Mouse (Mus musculus): ENCODE measurements at regions not wholly inside any gene's neighbourhood (a gene's known extent, or its start where the extent isn't known, plus 50 kb on each side); places are given as distances from the start of the nearest gene placed in this dataset.
"Not testable (repeated sequence)": the region's sequence is repeated elsewhere in the genome, so short reads cannot be mapped to it uniquely, and the experiment has no call there.

GRCm38 (mm10) chr15:19980625-19981024 lies 468.4 kb upstream of the Cdh12 start:
- not testable (repeated sequence) for H3K36me3 ChIP-seq (ENCODE audit: control insufficient read depth, insufficient read depth, low read length); DNase-seq (ENCODE audit: low spot score, missing footprints); H3K4me2 ChIP-seq; H3K4me3 ChIP-seq (ENCODE audit: low read depth, low read length); H3K27me3 ChIP-seq (ENCODE audit: control insufficient read depth, insufficient read depth, low read length); H3K4me1 ChIP-seq (ENCODE audit: control insufficient read depth, insufficient read depth, low read length); H3K9me3 ChIP-seq (ENCODE audit: control insufficient read depth, low read length); H3K27ac ChIP-seq (ENCODE audit: low read depth, low read length); H3K9ac ChIP-seq (ENCODE audit: low read length); ATAC-seq (ENCODE audit: low FRiP score)

- H3K4me1 ChIP-seq (ENCODE audit: control insufficient read depth, insufficient read depth, low read length); H3K4me3 ChIP-seq (ENCODE audit: low read depth, low read length); H3K27ac ChIP-seq (ENCODE audit: low read depth, low read length); ATAC-seq (ENCODE audit: low FRiP score); H3K9me3 ChIP-seq (ENCODE audit: control insufficient read depth, low read length); H3K36me3 ChIP-seq (ENCODE audit: control insufficient read depth, insufficient read depth, low read length); H3K9ac ChIP-seq (ENCODE audit: low read length); H3K27me3 ChIP-seq (ENCODE audit: control insufficient read depth, insufficient read depth, low read length); H3K4me2 ChIP-seq: not testable (repeated sequence)
- DNase-seq (ENCODE audit: low spot score, missing footprints), result peak; percentile 41
- WGBS, result 77% methylated on average over 2 of the region's 2 CpGs
These were observed 464.1 kb upstream of the Cdh12 start for GRCm38 (mm10) chr15:19985001-19985400.

DNA sequence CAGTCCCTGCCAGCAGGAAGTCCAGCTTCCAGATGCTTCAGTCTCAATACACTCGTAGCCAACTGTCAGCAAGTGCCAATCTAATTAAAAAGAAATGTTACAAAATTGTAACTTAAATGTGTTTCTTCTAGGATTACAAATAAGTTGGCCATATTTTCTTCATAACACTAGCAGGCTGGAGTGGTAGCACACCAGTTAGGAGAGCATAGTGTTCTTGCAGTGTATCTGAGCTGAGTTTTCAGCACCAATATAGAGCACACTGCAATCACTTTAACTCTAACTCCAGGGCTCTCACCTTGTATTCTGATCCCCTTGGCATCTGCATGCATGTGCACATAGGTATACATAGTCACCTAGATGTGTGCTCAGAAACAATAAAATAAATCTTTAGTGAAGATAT lies 417.3 kb upstream of the Cdh12 start:
- DNase-seq (ENCODE audit: low spot score, missing footprints) (no peak), ATAC-seq (ENCODE audit: low FRiP score) (no peak)
- H3K4me2 ChIP-seq, result no peak overlapping the region
- no peaks in the 10 kb centered on the region for H3K27me3 ChIP-seq (ENCODE audit: control insufficient read depth, insufficient read depth, low read length)
- no peak overlapping the region for H3K4me3 ChIP-seq (ENCODE audit: low read depth, low read length)
- no peaks in the 10 kb centered on the region for H3K4me1 ChIP-seq (ENCODE audit: control insufficient read depth, insufficient read depth, low read length)
- 90% methylated on average over 1 of the region's 1 CpGs for WGBS
- H3K9ac ChIP-seq (ENCODE audit: low read length), result no peak overlapping the region
- no peaks in the 10 kb centered on the region for H3K36me3 ChIP-seq (ENCODE audit: control insufficient read depth, insufficient read depth, low read length)
- H3K9me3 ChIP-seq (ENCODE audit: control insufficient read depth, low read length), result no peaks in the 10 kb centered on the region
- H3K27ac ChIP-seq (ENCODE audit: low read depth, low read length), result no peak overlapping the region

DNA sequence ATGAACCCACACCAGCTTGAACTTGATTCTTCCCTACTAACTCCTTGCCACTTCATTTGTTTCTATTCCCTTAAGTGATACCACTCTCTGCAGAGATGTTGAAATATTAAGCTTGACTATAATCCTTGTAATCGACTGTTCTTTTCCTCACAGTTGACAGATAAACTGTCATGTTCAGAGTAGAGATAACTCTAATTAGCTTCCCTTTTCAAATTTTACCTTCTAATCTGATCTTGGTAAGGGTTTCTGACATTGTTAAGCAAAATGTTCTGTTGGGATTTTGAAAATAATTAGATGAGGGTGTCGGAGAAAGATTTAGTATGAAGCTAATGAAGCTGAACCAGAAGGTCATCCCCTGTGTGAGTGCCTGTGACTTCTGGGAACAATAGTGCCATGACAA lies 414.7 kb upstream of the Cdh12 start:
- Histone ChIP-seq H3K9me3 (ENCODE audit: control insufficient read depth, low read length) (no peaks in the 10 kb centered on the region), H3K27me3 (ENCODE audit: control insufficient read depth, insufficient read depth, low read length) (no peaks in the 10 kb centered on the region), H3K27ac (ENCODE audit: low read depth, low read length) (no peak overlapping the region), H3K4me2 (no peak overlapping the region), H3K4me1 (ENCODE audit: control insufficient read depth, insufficient read depth, low read length) (no peaks in the 10 kb centered on the region), H3K9ac (ENCODE audit: low read length) (no peak overlapping the region), H3K4me3 (ENCODE audit: low read depth, low read length) (no peak overlapping the region), H3K36me3 (ENCODE audit: control insufficient read depth, insufficient read depth, low read length) (no peaks in the 10 kb centered on the region)
- 91% methylated on average over 2 of the region's 2 CpGs for WGBS
- DNase-seq (ENCODE audit: low spot score, missing footprints), result no peak
- ATAC-seq (ENCODE audit: low FRiP score), result no peak

GRCm38 (mm10) chr15:20038550-20039435 lies 410.3 kb upstream of the Cdh12 start:
- H3K36me3 ChIP-seq (ENCODE audit: control insufficient read depth, insufficient read depth, low read length), result no peaks in the 10 kb centered on the region
- no peaks in the 10 kb centered on the region for H3K27me3 ChIP-seq (ENCODE audit: control insufficient read depth, insufficient read depth, low read length)
- no peak for DNase-seq (ENCODE audit: low spot score, missing footprints)
- ATAC-seq (ENCODE audit: low FRiP score), result no peak
- whole genome bisulfite sequencing, result 81% methylated on average over 2 of the region's 2 CpGs
- H3K4me2 ChIP-seq, result no peak overlapping the region
- H3K4me1 ChIP-seq (ENCODE audit: control insufficient read depth, insufficient read depth, low read length), result no peaks in the 10 kb centered on the region
- H3K27ac ChIP-seq (ENCODE audit: low read depth, low read length), result no peak overlapping the region
- H3K4me3 ChIP-seq (ENCODE audit: low read depth, low read length), result no peak overlapping the region
- no peak overlapping the region for H3K9ac ChIP-seq (ENCODE audit: low read length)
- no peaks in the 10 kb centered on the region for H3K9me3 ChIP-seq (ENCODE audit: control insufficient read depth, low read length)

- H3K4me2 ChIP-seq, result no peak overlapping the region
- WGBS, result 91% methylated on average over 2 of the region's 2 CpGs
- no peaks in the 10 kb centered on the region for H3K4me1 ChIP-seq (ENCODE audit: control insufficient read depth, insufficient read depth, low read length)
- ATAC-seq (ENCODE audit: low FRiP score), result no peak
- no peaks in the 10 kb centered on the region for H3K27me3 ChIP-seq (ENCODE audit: control insufficient read depth, insufficient read depth, low read length)
- no peak overlapping the region for H3K4me3 ChIP-seq (ENCODE audit: low read depth, low read length)
- no peaks in the 10 kb centered on the region for H3K36me3 ChIP-seq (ENCODE audit: control insufficient read depth, insufficient read depth, low read length)
- no peak overlapping the region for H3K9ac ChIP-seq (ENCODE audit: low read length)
- H3K27ac ChIP-seq (ENCODE audit: low read depth, low read length), result no peak overlapping the region
- peak; percentile 61 for DNase-seq (ENCODE audit: low spot score, missing footprints)
- no peaks in the 10 kb centered on the region for H3K9me3 ChIP-seq (ENCODE audit: control insufficient read depth, low read length)
These were observed 409.0 kb upstream of the Cdh12 start for GRCm38 (mm10) chr15:20040041-20040440.

DNA sequence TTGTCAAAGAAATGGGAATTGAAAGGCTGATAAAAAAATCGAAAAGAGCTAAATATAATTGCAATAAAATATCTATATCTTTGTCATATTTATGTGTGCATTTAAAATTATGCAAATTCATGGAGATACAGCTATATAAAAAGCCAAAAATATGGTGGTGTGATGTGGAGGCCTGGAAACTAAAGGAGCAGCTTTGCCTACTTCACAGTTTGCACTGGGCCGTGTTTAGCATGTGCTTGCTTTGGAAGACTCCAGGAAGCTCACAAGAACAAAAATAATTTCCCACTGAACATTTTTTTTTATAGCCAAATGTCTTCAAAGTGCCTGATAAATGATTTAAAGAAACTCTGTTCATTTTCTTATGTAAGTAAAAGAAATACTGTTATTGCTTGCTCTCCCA lies 364.1 kb upstream of the Cdh12 start:
- H3K27me3 ChIP-seq (ENCODE audit: control insufficient read depth, insufficient read depth, low read length), result no peaks in the 10 kb centered on the region
- H3K27ac ChIP-seq (ENCODE audit: low read depth, low read length), result no peak overlapping the region
- DNase-seq (ENCODE audit: low spot score, missing footprints) (no peak), ATAC-seq (ENCODE audit: low FRiP score) (no peak)
- H3K4me3 ChIP-seq (ENCODE audit: low read depth, low read length), result no peak overlapping the region
- H3K9ac ChIP-seq (ENCODE audit: low read length), result no peak overlapping the region
- 78% methylated on average over 2 of the region's 2 CpGs for WGBS
- H3K9me3 ChIP-seq (ENCODE audit: control insufficient read depth, low read length), result no peaks in the 10 kb centered on the region
- H3K4me2 ChIP-seq, result no peak overlapping the region
- no peaks in the 10 kb centered on the region for H3K36me3 ChIP-seq (ENCODE audit: control insufficient read depth, insufficient read depth, low read length)
- H3K4me1 ChIP-seq (ENCODE audit: control insufficient read depth, insufficient read depth, low read length), result no peaks in the 10 kb centered on the region

DNA sequence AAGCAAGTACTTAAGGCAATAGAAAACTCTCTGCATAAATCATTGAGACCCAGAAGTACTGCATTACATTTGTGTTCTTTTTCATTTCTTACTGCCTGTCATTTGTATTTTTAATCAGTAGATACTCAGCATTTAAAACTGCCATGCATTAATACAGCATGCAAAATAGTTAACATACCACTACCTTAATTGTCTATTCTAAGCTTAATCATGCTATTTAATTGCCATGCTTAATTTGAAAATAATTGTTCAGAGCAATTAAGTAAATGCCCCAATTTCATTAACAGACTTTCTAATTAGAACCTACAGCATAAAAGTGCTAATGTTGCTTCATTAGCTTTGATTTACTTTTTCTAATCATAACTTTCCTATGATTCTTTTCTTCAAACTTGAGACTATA lies 359.3 kb upstream of the Cdh12 start:
- no peaks in the 10 kb centered on the region for H3K9me3 ChIP-seq (ENCODE audit: control insufficient read depth, low read length)
- DNase-seq (ENCODE audit: low spot score, missing footprints), result no peak
- H3K27me3 ChIP-seq (ENCODE audit: control insufficient read depth, insufficient read depth, low read length), result no peaks in the 10 kb centered on the region
- no peaks in the 10 kb centered on the region for H3K36me3 ChIP-seq (ENCODE audit: control insufficient read depth, insufficient read depth, low read length)
- no peak overlapping the region for H3K4me3 ChIP-seq (ENCODE audit: low read depth, low read length)
- no peak overlapping the region for H3K27ac ChIP-seq (ENCODE audit: low read depth, low read length)
- no peak for ATAC-seq (ENCODE audit: low FRiP score)
- no peak overlapping the region for H3K9ac ChIP-seq (ENCODE audit: low read length)
- H3K4me1 ChIP-seq (ENCODE audit: control insufficient read depth, insufficient read depth, low read length), result no peaks in the 10 kb centered on the region
- no peak overlapping the region for H3K4me2 ChIP-seq

DNA sequence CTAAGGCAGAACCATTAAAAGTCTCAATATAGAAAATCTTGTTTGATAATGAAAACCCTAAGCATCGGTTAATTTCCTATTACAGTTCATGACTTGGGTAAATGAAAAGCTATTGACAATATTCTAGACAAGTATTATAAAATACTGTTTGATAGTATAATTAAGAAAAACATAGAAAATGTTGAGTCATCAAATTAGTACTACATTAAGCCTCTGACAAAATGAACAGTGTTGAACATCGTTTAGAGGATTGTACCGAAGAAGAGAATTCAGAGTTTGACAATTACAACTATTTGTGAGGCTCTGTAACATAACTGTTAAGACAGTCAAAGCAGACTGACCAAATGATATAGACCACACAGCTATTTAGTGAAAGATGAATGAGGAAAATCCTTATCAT lies 358.5 kb upstream of the Cdh12 start:
- ATAC-seq (ENCODE audit: low FRiP score) (no peak), DNase-seq (ENCODE audit: low spot score, missing footprints) (no peak)
- 94% methylated on average over 3 of the region's 3 CpGs for WGBS
- no peak overlapping the region for H3K9ac ChIP-seq (ENCODE audit: low read length)
- H3K4me2 ChIP-seq, result no peak overlapping the region
- no peaks in the 10 kb centered on the region for H3K4me1 ChIP-seq (ENCODE audit: control insufficient read depth, insufficient read depth, low read length)
- no peak overlapping the region for H3K4me3 ChIP-seq (ENCODE audit: low read depth, low read length)
- H3K9me3 ChIP-seq (ENCODE audit: control insufficient read depth, low read length), result no peaks in the 10 kb centered on the region
- no peaks in the 10 kb centered on the region for H3K36me3 ChIP-seq (ENCODE audit: control insufficient read depth, insufficient read depth, low read length)
- H3K27ac ChIP-seq (ENCODE audit: low read depth, low read length), result no peak overlapping the region
- H3K27me3 ChIP-seq (ENCODE audit: control insufficient read depth, insufficient read depth, low read length), result no peaks in the 10 kb centered on the region

Data from midbrain, embryonic 11.5 days (tissue).